Mouse (Mus musculus) brain, embryonic 14.5 days (tissue): ENCODE data around the gene Fhad1.

Experiments
- CTCF ChIP-seq: fragments of 200-500 bp; IDR thresholded peaks from 2 replicates; pipeline ENCODE4 v1.5.1; 2012; ENCODE audit warnings: inconsistent platforms, mild to moderate bottlenecking, moderate library complexity, borderline replicate concordance; ENCODE audit not compliant: insufficient read depth, insufficient read length; ENCODE audit errors: extremely low read depth
- POLR2A ChIP-seq: fragments of 200-500 bp; IDR thresholded peaks from 2 replicates; pipeline ENCODE4 v1.6.1; 2012; ENCODE audit warnings: mild to moderate bottlenecking, inconsistent platforms, borderline replicate concordance; ENCODE audit not compliant: poor library complexity, insufficient read depth, insufficient read length, severe bottlenecking; ENCODE audit errors: extremely low read depth

DNA sequence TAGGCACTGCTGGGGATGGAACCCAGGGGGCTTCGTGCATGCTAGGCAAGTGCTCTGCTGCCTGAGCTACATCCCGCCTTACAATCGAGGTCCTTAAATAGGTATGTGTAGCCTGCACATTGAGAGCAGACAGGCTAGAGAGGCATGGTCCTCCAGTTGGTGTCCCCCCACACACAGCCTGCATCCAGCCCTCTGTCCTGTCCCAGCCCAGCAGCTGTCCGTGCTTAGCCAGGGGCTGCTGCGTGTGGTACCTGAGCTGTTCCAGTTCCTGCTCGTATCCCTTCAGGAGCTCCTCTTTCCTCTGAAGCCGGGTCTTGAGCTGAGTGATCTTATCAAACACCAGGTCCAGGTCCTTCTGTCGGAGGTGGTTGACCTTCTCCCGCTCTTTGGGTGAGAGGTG, 110.2 kb downstream of the Fhad1 start:
- TF ChIP-seq CTCF (no peak), POLR2A (no peak)
